Mouse (Mus musculus): ENCODE results near the gene Hivep3. TPM values are rescaled to one million over a fixed set of nuclear protein-coding genes. Genes with fewer than 3 reads are reported as not detected.

Hivep3 gene
- total and polyA plus RNA-seq, 3 experiments = 4.3 to 12.9 (median 8.3) TPM

DNA sequence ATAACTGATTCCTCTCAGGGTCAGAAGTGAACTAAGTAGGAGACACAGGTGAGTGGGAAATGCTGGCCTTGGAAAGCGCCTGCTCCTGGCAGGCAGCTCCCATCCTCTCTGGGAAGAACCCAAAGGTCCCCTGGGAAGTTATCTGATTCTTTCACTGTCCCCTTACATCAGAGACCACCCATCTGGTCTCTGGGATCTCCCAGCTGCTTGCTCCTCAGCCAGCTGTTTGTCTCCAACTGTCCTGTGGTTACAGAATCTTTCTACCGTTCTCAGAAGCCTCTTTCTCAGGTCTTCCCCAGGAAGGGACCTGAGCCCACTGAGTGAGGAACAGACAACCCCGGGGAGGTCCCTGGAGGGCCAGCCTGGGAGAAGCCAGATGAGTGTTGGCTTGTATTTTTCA is 288.8 kb downstream of the Hivep3 start:
- DNase-seq = no peak

DNA sequence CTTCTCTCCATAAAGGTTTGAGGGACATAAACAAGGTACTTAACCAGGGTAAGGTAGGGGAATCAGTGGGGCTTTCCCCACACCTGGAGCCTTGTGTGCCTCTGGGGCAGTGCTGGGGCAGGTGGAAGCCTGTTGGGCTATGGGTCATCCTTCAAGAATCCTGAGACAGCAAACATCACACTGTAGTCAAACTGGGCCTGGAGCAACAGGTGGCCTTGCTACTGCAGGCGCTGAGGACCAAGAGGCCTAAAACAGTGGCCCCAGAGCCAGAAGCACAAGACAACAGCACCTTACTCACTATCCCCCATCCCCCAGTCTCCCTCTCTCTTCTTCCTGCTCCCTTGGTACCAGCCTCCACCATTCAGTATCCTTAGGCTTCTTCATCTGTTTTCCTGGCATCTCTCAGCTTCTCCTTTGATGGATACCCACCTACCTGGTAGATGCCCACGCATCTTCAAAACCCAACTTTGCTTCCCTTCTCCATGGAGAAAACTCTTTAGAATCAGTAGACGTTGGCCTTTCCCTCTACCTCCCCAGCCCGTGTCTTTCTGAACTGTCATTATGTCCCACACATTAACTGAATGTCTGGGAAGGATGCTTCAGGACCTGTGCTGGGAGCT is 289.7 kb downstream of the Hivep3 start:
- no peak for DNase-seq

DNA sequence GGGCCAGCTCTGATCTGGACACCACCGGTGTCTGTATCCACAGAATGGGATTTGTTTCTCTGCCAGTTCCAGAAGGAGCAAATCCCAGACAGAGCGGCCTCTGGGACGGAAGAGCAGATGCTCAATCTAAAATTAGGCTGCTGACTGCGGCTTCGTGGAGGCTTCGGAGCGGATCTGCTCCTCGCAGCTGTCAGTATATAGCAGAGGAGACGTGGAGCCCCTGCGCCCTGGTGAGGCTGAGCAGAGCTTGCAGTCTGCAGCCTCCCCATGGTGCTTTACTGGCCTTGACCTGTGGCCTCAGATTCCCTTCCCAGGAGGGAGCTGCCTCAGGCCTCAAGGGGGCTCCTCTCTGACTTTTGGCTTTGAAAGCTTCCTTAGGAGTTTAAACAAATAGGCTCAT is 290.5 kb downstream of the Hivep3 start:
- peak; percentile 9 for DNase-seq

GRCm38 (mm10) chr4:120027671-120028070 is 294.1 kb downstream of the Hivep3 start:
- no peak for DNase-seq

DNA sequence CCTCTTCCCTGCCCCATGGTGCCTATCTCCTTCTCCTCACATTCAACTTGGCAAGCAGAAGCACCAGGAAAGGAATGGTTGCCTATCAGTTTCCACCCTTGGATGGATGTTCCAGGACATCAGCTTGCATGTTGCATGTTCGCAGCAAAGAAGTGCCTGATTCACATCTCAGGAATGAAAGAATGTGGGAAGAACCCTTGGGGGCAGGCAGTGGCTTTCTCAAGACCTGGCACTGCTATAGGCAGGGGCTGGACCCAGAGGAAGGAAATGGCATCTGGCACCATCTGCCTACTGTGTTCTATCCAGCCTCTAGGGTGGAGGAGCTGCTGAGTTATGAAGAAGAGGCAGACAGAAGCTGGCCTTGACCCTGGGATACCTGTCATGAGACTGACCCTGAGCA is 296.4 kb downstream of the Hivep3 start:
- DNase-seq = no peak

DNA sequence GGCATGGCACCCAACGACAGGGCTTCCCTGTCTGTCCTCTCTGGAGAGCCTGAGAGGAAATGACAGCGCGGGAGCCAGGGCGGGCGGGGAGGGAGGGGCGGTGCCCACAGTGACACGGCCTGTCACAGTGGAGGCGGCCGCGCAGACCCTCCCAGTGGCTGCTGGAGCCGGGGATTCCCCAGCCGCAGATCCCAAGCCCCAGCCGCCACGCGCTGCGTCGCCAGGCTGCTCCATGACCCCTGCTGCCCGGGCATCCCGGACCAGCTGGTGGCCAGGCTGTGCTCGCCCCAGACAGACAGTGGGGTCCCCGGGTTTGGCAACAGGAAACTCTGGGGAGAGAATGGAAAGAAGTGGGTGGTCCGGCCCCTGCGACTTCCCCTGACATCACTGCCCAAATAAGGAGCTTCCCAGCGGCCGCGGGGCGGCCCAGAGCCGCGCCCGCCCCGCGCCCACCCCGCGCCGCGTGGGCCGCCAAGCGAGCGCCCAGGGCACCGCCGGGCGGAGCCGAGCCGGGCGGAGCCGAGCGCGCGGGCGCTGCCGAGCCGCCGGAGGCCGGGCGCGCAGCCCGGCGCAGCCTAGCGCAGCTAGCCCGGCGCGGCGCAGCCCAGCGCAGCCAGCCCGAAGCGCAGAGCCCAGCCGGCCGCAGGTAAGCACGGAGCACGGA is 298.9 kb downstream of the Hivep3 start:
- peak; percentile 80 for DNase-seq

DNA sequence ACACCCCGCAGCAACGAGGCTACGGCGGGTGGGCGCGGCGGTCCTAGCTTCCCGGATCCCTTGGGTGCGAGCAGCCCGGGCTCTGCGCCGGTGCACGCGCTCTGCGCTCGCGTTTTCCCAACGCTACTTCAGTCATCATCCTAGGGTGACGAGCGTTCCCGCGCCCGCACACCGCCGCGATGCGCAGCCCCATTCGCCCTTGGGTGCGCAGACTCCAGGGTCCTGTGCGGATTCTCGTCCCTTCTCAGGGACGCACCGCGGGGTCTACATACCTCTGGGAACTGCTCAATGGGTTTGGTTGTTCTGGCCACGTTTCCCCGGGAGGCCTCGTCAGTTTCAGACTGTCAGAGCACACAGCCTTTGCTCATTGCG is 299.4 kb downstream of the Hivep3 start:
- peak; percentile 64 for DNase-seq

DNA sequence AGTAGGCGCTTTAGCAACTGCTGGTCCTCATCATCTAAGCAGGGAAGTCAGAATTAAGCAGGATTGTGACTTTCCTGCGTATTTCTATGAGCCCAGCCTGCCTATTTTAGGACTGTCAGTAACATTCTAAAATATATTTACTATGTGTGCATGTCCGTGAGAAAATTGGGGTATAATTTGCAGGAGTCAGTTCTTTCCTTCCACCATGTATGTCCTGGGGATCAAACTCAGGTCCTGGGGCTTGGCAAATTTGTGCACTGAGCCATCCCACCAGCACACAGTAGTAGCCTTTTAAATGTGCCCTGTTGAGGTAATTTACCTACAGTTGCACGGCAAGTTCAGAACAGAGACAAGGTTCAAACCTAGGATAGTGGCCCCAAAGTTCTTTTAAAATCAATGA is 302.7 kb downstream of the Hivep3 start:
- DNase-seq = no peak

DNA sequence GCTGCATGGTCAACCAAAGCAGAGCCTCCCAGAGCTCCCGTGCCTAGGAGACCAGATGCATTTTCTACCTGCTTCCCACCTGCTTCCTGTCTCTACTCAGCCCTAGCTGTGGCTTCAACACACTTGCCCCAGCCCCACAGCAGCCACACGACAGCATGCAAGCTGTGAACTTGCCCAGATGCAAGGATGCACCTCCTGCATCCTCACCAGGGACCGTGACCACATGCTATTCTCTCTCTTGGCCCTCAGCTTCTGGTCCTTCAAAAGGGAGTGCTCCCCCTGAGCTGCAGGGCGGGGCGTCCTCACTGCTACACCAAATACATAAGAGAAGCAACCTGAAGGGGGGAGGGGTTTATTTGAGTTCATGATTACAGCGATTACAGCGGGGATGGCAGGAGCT is 303.4 kb downstream of the Hivep3 start:
- DNase-seq = no peak

GRCm38 (mm10) chr4:120041520-120041919 is 307.9 kb downstream of the Hivep3 start:
- DNase-seq = no peak

DNA sequence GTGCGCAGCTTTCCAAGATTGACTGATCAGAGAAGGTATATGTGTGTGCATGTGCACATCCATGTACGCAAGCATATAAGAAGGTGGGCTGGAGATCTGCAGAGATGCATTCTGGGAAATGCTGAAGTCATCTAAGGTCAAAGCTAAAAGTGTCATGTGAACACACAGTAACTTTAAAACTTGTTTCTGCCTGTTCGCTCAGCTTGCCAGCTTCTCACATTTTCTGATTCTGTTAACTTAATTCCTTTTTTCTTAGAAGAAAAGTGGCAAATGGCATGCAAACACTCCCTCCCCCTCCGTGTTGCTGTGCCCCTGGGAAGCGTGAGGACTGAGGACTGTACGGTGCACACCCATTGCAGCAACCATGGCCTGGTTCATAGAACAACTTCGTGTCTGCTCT is 308.9 kb downstream of the Hivep3 start:
- DNase-seq = no peak

GRCm38 (mm10) chr4:120044612-120045011 is 311.0 kb downstream of the Hivep3 start:
- DNase-seq = no peak

DNA sequence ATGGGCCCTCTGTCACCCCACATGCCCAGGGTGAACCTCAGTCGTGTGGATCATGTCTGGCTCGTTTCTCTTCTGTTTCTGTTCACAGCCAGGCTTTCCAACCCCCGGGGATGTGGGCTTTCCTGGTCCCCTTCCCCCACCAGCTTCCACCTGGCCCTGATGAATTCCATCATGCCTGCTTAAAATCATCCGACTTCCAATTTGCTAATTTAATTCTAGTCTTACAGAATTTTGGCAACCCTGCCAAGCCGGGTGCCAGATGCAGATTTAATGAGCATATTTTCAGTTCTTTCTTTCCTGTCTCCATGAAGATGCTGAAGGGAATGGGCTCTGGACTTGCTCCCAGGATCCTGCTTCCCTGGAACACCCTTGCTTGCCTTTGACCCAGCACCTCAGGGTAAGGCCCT is 311.6 kb downstream of the Hivep3 start:
- DNase-seq = no peak

DNA sequence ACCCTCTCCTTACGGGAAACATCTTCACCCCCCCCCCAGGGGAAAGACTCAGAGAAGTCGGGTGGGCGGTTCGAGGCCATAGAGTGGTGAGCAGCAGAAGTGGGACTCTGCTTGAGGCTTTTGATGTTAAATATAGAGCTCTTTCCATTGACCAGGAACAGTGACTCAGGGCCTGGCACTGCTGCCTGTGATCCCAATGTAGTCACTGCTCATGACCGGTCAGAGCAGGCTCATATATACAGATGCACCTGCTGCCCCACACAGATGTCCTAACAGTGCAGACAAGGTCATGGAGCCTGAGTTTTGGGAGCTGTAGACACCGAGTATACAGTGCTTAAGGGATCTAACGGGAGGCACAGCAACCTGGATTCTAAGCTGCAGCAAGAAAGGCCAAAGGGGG is 312.3 kb downstream of the Hivep3 start:
- no peak for DNase-seq

- no peak for DNase-seq
Measured at GRCm38 (mm10) chr4:120047060-120047459, 313.5 kb downstream of the Hivep3 start.

GRCm38 (mm10) chr4:120048274-120048673 is 314.7 kb downstream of the Hivep3 start:
- no peak for DNase-seq

DNA sequence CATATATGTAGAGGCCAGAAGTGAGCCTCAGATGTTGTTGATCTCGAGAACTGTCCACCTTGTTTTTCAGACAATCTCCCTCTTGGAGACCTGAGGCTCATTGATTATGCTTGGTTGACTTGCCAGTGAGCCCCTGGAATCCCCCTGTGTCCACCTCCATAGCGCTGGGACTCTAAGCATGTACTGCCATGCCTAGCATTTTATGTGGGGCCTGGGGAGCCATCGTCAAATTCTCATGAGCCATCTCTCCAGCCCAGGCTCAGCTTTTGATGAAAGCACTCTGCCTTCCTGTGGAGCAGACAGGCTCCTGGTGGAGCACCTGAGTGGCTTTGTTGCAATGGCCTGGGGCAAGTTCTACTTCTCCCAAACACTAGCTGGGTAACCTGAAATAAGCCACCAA is 316.3 kb downstream of the Hivep3 start:
- DNase-seq = no peak

DNA sequence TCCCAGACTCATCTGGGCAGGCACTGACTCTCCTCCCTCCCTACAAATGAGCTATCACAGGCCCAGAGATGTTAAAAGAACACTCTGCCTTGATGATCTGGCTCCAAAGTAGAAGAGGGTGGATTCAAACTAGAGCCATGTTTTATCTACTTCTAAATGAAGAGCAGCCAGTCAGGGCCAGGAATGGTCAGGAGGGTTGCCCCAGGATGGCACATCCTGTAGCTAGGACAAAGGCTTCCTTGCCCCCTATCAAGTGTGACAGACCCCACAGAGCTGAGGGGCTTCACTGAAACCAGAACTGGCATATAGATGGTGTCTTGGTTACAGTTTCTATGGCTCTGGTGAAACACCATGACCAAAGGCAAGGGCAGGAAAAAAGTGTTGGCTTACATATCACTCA is 318.9 kb downstream of the Hivep3 start:
- no peak for DNase-seq

GRCm38 (mm10) chr4:120053026-120054005 is 319.7 kb downstream of the Hivep3 start:
- no peak for DNase-seq

- DNase-seq = no peak
Measured at GRCm38 (mm10) chr4:120054145-120054544, 320.6 kb downstream of the Hivep3 start.

GRCm38 (mm10) chr4:120056451-120056850 is 322.9 kb downstream of the Hivep3 start:
- no peak for DNase-seq

- DNase-seq = no peak
Measured at GRCm38 (mm10) chr4:120057529-120057928, 323.9 kb downstream of the Hivep3 start.

GRCm38 (mm10) chr4:120058157-120058556 is 324.6 kb downstream of the Hivep3 start:
- no peak for DNase-seq

Data from adrenal gland, adult 2 months (tissue).